Mouse (Mus musculus): Measurements from ENCODE around the gene Arl3. TPM values are rescaled to one million over a fixed set of nuclear protein-coding genes. Genes with fewer than 3 reads are reported as not detected.
A peak's percentile ranks its signal among the peaks of the same experiment; 100 is the strongest.

Gene Arl3
- polyA plus RNA-seq, 1 experiment: 21.6 TPM

- Histone ChIP-seq H3K4me3 (ENCODE audit: control insufficient read depth, insufficient read depth, low read length) (no peak overlapping the region), H3K36me3 (ENCODE audit: control insufficient read depth, insufficient read depth, low read length) (no peaks in the 10 kb centered on the region), H3K27me3 (ENCODE audit: control insufficient read depth, insufficient read depth, low read length) (no peaks in the 10 kb centered on the region), H3K4me1 (replicated peaks; ENCODE audit: control insufficient read depth, insufficient read depth, low read length) (peaks cover 63% of the 10 kb centered on the region), H3K27ac (ENCODE audit: control insufficient read depth, insufficient read depth, low read length) (peak overlapping the region; percentile 2; the same call in 1 of the 2 replicates)
- 70% methylated on average over 8 of the region's 8 CpGs for WGBS
- TF ChIP-seq CTCF (IDR thresholded peaks at IDR 0.05; ENCODE audit: borderline replicate concordance, control insufficient read depth, extremely low read depth, insufficient read depth, low read length, poor library complexity): no peak
- no peak for TF ChIP-seq POLR2A (IDR thresholded peaks at IDR 0.05; ENCODE audit: control insufficient read depth, extremely low read depth, insufficient read depth, low read length, poor library complexity)
- DNase-seq: no peak
Observed at GRCm38 (mm10) chr19:46505646-46506371, 67.2 kb downstream of the Arl3 start.

DNA sequence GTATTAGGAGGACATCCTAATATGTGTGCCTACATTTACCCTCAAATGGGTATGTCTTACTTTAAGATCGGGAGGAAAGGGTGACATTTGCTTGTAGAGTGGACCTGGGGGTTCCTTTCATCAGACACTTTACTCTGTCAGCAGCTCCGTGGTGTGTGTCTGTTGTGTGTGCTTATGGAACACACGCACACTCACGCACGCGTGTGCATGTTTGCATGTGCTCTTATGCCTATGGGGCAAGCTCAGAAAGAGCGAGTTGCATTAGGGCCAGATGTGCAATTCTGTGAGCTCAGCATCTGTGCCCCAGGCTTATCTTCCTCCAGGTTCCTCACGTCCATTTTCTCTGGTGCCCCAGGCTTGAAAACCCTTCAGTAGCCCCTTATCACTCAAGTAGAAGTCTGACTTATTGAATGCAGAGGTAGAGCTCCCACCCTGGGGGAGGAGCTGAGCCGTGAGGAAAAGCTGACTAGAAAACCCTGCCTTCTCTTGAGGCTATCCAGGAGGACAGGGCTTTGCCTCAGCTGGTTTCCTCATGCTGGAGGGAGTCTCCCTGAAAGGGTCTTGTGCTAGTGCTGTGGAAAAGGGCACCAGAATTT lies 68.1 kb downstream of the Arl3 start:
- DNase-seq: no peak
- 55% methylated on average over 9 of the region's 9 CpGs for WGBS
- no peaks in the 10 kb centered on the region for H3K36me3 ChIP-seq (ENCODE audit: control insufficient read depth, insufficient read depth, low read length)

GRCm38 (mm10) chr19:46504085-46504552 lies 68.9 kb downstream of the Arl3 start:
- Histone ChIP-seq H3K36me3 (ENCODE audit: control insufficient read depth, insufficient read depth, low read length) (no peaks in the 10 kb centered on the region), H3K4me3 (ENCODE audit: control insufficient read depth, insufficient read depth, low read length) (peak overlapping the region; percentile 58), H3K27me3 (ENCODE audit: control insufficient read depth, insufficient read depth, low read length) (no peaks in the 10 kb centered on the region), H3K4me1 (replicated peaks; ENCODE audit: control insufficient read depth, insufficient read depth, low read length) (peaks cover 50% of the 10 kb centered on the region), H3K27ac (ENCODE audit: control insufficient read depth, insufficient read depth, low read length) (peak overlapping the region; percentile 96)
- TF ChIP-seq POLR2A (IDR thresholded peaks at IDR 0.05; ENCODE audit: control insufficient read depth, extremely low read depth, insufficient read depth, low read length, poor library complexity): no peak
- no peak; the same call in 1 of the 2 replicates for TF ChIP-seq CTCF (IDR thresholded peaks at IDR 0.05; ENCODE audit: borderline replicate concordance, control insufficient read depth, extremely low read depth, insufficient read depth, low read length, poor library complexity)
- peak; percentile 57 for DNase-seq
- WGBS: 3% methylated on average over 4 of the region's 4 CpGs

More for the DNA sequence above, 68.1 kb downstream of the Arl3 start:
- H3K4me3 ChIP-seq (ENCODE audit: control insufficient read depth, insufficient read depth, low read length): 0 out of 2 replicates have a peak overlapping the region, but pooled peaks have one; percentile 6
- peaks cover 57% of the 10 kb centered on the region for H3K4me1 ChIP-seq (replicated peaks; ENCODE audit: control insufficient read depth, insufficient read depth, low read length)
- peak overlapping the region; percentile 12; the same call in 1 of the 2 replicates for H3K27ac ChIP-seq (ENCODE audit: control insufficient read depth, insufficient read depth, low read length)
- no peak for TF ChIP-seq POLR2A (IDR thresholded peaks at IDR 0.05; ENCODE audit: control insufficient read depth, extremely low read depth, insufficient read depth, low read length, poor library complexity)
- no peak for TF ChIP-seq CTCF (IDR thresholded peaks at IDR 0.05; ENCODE audit: borderline replicate concordance, control insufficient read depth, extremely low read depth, insufficient read depth, low read length, poor library complexity)
- no peaks in the 10 kb centered on the region for H3K27me3 ChIP-seq (ENCODE audit: control insufficient read depth, insufficient read depth, low read length)

DNA sequence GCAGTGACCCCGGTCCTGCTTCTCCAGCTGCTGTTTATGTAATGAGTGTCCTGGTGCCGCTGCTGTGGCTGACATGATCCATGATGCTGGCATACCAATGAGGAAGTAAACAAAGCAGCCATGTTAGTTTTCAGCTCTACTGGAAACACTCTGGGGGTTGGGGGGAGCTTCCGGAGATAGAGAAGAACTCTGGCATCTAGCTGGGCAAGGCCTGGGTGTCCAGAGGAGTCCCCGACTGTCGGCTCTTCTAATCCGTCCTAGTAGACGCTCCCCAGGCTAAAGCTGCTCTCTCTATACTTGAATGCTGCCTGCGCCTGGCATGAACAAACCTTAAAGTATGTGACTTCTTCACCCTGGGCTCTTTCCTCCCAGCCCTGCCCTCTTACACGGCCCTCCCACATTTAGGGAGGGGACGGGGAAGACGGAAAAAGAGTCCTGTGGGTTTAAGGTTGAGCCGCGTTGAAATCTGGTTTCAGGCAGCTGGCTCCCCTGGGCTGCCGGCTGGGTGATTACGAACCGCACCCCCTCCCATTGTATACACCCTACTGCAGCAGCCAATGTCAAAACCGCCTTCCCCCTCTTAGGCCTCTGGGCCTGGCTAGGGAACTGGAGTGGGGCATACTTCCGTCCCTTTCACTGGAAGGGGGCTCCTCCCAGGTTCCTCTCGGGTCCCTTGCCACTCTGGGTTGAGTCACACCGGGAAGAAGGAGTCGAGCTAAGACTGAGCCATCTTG lies 69.5 kb downstream of the Arl3 start:
- H3K4me1 ChIP-seq (replicated peaks; ENCODE audit: control insufficient read depth, insufficient read depth, low read length): peaks cover 44% of the 10 kb centered on the region
- H3K27me3 ChIP-seq (ENCODE audit: control insufficient read depth, insufficient read depth, low read length): no peaks in the 10 kb centered on the region
- DNase-seq: peak; percentile 86
- peak; percentile 80 for TF ChIP-seq POLR2A (IDR thresholded peaks at IDR 0.05; ENCODE audit: control insufficient read depth, extremely low read depth, insufficient read depth, low read length, poor library complexity)
- peak; percentile 57; the same call in 1 of the 2 replicates for TF ChIP-seq CTCF (IDR thresholded peaks at IDR 0.05; ENCODE audit: borderline replicate concordance, control insufficient read depth, extremely low read depth, insufficient read depth, low read length, poor library complexity)
- peak overlapping the region; percentile 58 for H3K4me3 ChIP-seq (ENCODE audit: control insufficient read depth, insufficient read depth, low read length)
- no peaks in the 10 kb centered on the region for H3K36me3 ChIP-seq (ENCODE audit: control insufficient read depth, insufficient read depth, low read length)
- H3K27ac ChIP-seq (ENCODE audit: control insufficient read depth, insufficient read depth, low read length): peak overlapping the region; percentile 96
- WGBS: 1% methylated on average over 21 of the region's 21 CpGs

DNA sequence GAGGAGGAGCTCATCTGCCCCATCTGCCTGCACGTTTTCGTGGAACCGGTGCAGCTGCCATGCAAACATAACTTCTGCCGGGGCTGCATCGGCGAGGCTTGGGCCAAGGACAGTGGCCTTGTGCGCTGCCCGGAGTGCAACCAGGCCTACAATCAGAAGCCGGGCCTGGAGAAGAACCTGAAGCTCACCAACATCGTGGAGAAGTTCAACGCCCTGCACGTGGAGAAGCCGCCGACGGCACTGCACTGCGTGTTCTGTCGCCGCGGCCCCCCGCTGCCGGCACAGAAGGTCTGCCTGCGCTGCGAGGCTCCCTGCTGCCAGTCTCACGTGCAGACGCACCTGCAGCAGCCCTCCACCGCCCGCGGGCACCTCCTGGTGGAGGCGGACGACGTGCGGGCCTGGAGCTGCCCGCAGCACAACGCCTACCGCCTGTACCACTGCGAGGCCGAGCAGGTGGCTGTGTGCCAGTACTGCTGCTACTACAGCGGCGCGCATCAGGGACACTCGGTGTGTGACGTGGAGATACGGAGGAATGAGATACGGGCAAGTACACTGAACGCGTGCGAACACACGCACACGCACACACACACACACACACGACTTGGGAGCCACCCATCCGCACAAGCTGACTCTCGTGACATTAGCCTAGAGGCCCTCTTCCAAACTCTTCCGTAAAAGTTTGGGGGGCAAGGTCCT lies 70.4 kb downstream of the Arl3 start:
- peak; percentile 77 for TF ChIP-seq POLR2A (IDR thresholded peaks at IDR 0.05; ENCODE audit: control insufficient read depth, extremely low read depth, insufficient read depth, low read length, poor library complexity)
- TF ChIP-seq CTCF (IDR thresholded peaks at IDR 0.05; ENCODE audit: borderline replicate concordance, control insufficient read depth, extremely low read depth, insufficient read depth, low read length, poor library complexity): peak; percentile 90
- DNase-seq: peak; percentile 92
- Histone ChIP-seq H3K4me3 (ENCODE audit: control insufficient read depth, insufficient read depth, low read length) (peak overlapping the region; percentile 58), H3K4me1 (replicated peaks; ENCODE audit: control insufficient read depth, insufficient read depth, low read length) (peaks cover 35% of the 10 kb centered on the region), H3K36me3 (ENCODE audit: control insufficient read depth, insufficient read depth, low read length) (no peaks in the 10 kb centered on the region), H3K27ac (ENCODE audit: control insufficient read depth, insufficient read depth, low read length) (peak overlapping the region; percentile 96), H3K27me3 (ENCODE audit: control insufficient read depth, insufficient read depth, low read length) (no peaks in the 10 kb centered on the region)
- WGBS: under 1% methylated on average over 53 of the region's 53 CpGs

Measured in thymus, adult 2 months (tissue).